Mouse (Mus musculus) adrenal gland, adult 18-20 months (tissue): ENCODE results near the gene Trp53tg5. TPM values are rescaled to one million over a fixed set of nuclear protein-coding genes. Genes with fewer than 3 reads are reported as not detected.

Experiments
- DNase-seq, 2 experiments: peaks; one replicate each; pipeline ENCODE4 v3.0.0; 2021 to 2022; ENCODE audit warnings: low spot score in 2 of 2
- total RNA-seq, 2 experiments: library from RNA; stranded (reverse); gene quantifications; 1 replicate in 1 of 2; 2 replicates in 1 of 2; pipeline ENCODE4 v1.2.3; 2021

Trp53tg5 gene
- total RNA-seq, 2 experiments from 2014 or later = not detected

DNA sequence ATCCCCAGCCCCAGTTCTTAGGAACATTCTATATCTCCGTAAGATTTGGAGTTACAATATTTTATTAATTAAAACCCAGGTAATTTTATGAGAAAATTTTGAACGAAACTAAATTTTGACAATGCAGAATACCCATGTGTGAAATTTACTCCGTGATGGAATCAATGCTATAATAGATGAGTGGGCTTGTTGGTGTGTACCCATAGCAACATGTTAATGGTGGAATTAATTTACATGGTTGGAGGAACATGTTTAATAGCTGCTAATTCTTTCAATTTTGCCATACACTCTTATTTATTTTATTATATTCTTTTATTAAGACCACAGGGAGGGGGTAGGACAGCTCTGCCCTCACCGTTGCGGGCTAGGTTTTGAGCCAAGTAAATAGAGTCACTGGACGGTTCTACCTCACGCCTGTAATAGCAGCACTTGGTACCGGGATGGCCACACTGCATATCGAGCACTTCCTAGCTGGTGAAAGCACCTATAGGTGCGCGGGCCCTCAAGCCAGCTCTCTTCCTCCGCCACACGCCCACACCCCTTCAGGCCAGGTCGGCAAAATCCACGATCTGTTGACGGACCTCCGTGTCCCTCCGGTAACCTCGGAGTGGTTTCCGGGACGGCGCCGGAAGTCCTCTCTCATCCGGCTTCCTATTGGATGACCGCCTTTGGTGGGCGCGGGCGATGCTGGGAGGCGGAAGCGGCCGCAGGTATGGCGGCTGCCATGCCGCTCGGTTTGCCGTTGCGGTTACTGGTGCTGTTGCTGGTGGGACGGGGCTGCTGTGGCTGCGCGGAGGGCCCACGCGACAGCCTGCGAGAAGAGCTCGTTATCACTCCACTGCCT lies 23.5 kb upstream of the Trp53tg5 start, which contains the start of gene Pigt:
Pigt (plus strand) TSS at position 674 of the 844 bp plus-strand sequence.
- DNase-seq = peak; percentile 80 to 82

DNA sequence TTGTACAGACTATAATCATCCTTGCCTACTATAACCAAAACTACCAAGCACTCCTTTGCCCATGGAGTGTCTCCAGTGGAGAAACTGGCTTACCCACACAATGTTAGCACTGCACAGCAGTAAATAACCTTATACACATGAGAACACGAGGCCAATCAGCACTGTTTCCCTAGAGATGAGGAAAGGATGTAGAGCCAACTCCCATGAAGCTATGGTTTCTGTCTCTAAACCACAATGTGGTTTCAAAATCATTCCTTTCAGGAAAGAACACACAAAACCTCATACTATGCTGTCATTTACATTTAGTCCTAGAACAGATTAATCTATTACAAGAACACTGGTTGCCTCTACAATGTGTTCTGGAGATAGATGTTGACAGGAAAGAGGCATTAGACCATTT lies 22.8 kb upstream of the Trp53tg5 start:
- no peak for DNase-seq

DNA sequence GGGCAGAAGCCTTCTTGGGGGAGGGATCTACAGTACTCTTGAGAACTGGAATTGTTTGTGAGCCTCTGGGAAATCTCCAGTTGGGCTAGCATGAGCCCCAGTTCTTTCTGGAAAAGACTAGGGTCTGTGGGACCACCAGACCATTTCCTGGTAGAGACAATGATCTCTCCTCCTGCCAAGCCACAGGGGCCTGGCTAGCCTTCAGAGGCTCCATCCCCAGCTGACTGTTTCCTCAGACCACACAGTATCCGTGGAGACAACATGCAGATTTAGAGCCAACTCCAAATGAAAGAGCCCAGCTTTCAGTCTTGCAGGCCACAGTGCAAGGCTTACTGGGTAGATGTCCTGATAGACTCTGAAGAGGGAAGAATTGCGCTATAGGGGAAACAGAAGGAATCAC lies 20.6 kb upstream of the Trp53tg5 start:
- DNase-seq = no peak

DNA sequence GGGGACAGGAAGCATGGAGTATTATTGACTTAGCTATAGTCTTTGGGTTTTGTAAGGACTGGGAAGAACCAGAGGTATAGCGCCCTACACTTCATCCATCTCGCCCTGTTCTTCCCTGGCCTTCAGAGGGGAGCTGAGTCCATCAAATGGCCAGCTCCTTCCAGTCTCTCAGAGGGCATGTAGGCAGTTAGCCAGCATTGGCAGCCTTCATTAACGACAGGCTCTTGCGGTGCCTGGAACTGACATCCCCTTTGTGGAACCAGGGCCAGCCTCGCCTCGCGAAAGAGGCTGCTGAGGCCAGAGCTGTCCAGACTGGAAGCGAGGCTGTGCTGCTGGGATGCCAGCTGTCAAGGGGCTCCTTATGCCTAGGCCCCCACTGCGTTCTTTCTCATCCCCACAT lies 14.3 kb upstream of the Trp53tg5 start:
- DNase-seq = no peak

DNA sequence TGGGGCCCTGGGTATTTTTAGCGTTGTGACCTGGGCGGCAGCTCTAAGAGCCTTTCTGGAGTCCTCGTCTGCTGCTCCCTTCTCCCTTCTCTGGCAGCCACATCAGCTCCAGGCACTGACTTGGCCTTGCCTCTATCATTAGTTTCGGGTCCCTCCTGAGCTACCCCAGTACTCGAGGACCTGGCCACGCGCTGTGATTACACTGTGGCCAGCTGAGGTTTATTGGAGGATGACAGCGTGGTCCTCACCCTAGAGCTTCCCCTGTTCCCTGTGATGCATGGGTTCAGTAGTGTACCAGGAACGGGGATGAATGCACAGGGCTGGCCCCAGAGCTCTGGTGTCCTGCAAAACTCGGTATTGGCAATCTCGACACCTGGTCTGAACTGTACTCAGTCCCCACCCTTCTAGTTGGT lies 13.6 kb upstream of the Trp53tg5 start:
- no peak for DNase-seq

DNA sequence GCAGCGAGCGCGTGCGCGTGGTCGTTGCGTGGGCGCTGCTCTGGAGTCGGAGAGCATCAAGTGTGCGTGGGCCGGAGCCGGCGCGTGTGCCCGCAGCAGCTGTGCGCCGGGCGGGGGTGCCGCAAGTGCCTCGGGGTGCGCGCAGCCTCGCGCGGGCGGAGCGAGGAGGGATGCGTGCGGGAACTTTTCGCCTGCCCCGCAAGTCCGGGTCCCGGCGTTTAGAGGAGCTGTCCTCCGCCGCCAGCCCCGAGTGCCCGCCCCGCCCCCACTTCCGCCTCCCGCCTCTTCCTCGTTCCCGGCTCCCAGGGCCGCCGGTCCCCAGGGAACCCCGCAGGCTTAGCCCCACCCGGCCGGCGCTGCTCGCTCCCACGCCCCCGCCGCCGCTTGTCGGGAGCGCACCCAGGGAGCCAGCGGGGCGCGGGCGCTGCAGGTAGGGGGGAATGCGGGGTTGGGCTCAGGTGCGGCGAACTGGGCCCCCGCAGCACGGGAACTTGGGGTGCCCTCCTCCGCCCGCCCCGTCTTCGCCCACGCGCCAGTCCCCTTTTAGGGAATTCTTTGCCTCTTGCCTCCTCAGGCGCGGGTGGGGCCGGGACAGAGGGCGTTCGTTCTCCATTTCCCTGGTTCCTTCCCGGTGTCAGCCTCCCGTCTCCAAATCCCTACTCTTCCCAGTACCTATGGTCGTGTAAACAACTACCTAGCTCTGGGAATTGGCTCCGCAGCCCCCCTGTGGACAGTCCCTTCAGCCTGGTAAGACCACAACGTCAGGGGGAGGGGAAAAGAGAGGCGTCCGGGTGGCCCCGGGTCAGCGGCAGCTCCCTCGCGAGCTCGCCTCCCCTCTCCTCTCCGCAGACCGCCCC lies 13.0 kb upstream of the Trp53tg5 start:
- DNase-seq = peak; percentile 52 to 73

DNA sequence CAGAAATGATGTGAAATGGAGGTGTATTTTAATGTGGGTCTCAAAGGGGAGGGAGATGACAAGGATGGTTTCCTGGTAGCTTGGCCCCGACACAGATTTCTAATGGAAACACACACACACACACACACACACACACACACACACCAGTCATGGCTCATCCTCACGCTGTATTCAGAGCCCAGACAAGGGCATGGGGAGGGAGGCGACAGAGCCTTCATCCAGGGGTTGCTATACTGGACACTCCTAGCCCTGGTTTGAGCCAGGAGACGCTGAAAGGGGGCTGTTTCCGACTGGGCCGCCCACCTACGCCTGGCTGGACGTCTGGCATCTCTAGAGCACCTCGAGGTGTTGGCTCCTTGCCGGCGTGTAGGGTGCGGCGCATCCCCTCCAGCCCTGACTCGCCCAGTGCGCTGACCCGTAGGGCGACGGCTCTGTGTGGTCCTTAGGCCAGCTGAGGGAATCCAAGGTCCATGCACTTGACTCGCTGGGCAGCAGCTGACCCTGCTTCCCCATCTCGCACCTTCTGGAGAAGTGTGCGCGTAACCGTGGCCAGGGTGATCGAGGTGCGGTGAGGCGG lies 12.2 kb upstream of the Trp53tg5 start, which contains the start of gene Dbndd2:
Dbndd2 (plus strand) TSS at position 426 of the 577 bp plus-strand sequence.
- peak in 1 of 2 experiments; percentile 49 for DNase-seq

DNA sequence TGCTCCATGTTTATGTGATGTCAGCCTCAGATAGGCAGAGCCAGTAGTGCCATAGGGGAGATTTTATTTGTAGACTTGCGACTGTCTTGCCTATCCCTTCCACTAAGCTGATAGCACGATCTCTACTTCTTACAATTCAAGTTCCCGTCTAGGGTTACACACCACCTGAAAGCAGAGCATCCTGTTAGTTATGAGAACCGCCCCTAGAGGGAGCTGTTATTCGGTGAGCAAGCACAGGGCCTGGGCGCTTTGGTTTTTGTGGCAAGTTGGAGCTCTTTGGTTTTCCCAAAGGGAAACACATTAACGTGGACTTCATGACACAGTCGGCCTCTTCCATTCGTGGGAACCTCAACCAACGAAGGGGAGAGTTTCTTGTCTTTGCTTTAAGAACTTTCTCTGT lies 3.3 kb downstream of the Trp53tg5 start:
- DNase-seq = peak in 1 of 2 experiments; percentile 50

DNA sequence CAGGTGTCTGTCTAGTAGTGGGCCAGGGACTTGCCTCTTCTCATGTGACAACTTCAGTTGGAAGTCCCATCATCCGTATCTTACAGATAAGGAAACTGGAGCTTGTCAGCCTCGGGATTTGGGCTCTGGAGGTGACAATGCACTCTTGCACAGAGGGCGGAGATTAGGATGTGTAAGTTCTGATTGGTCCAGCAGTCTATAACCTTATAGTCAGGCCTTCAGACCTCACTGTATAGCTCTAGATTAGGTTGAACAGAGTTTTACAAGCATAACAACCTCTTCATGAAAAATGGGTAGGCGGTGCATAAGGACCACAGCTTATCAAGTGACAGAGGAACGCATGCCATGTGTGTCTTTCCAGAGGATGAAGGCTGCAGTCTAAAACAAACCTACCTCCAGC lies 6.7 kb downstream of the Trp53tg5 start:
- DNase-seq = no peak

DNA sequence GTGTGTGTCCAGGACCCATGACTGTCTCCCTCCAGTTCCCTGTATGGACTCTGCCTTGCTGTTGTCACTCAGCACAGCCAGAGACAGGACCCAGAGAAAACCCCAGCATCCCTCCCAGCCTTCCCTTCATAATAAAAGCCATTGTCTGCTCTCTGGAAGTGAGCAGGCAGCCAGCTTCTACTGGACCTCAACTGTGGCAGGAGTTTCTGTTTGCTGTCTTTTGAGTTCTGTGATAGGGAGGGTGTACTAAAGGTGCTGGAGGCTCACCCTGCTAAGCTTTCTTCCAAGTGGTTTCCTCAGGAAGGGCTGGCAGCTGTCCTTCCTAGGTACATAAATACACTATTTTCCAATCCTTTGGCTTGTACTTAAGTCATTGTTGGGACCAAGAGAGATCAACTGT lies 8.4 kb downstream of the Trp53tg5 start:
- no peak for DNase-seq

DNA sequence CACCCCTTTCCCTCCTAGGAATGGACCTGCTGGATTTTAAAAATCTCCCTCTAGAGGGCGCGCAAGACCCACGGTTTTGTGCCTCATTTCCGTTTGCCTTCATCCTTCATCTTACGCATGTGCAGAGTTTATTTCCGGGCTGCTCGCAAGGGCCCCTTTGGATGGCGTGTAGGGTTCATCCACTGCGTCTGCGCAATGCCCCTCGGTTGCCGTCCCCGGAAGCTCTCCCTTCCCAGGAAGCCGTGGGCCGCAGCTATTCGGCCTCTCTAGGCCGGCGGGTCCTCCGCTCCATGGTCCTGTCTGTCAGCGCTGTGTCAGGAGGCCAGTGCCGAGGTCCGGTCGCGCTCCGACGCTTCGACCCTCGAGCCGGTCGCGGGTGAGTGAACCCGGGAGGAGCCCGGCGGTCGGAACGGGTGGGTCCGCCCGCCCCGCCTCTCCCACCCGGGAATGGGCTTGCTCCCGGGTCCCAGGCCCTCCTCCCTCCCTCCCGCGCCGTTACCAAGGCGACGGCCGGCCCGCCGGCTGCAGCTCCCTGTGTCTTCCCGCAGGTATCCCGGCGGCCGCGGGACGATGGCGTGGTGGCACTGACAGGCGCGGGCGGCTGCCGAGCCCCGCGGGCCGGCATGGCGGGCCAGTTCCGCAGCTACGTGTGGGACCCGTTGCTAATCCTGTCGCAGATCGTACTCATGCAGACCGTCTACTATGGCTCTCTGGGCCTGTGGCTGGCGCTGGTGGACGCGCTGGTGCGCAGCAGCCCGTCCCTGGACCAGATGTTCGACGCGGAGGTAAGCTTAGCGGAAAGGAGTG lies 12.6 kb downstream of the Trp53tg5 start, which contains the start of gene Gm20458:
Gm20458 (plus strand) TSS at position 223 of the 807 bp plus-strand sequence.
- peak; percentile 86 to 91 for DNase-seq

DNA sequence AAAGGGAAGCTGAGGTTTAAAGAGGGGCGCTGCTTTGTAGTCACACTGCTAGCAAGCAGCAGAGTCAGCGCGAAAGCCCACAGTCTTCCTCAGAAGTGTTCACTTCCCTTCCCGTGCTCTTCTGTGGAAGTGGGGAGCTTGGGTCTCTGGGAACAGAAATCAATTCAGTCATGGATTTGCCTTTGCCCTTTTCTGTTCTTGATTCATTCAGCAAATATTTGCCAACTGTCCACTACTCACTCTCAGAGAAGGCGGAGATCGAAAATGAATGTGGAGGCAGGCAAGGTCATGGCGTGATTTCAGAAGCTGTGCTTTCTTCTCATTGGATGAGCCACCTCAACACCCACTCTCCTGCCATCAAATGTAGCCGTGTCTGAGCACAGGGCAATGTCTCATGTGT lies 15.0 kb downstream of the Trp53tg5 start:
- DNase-seq = no peak

DNA sequence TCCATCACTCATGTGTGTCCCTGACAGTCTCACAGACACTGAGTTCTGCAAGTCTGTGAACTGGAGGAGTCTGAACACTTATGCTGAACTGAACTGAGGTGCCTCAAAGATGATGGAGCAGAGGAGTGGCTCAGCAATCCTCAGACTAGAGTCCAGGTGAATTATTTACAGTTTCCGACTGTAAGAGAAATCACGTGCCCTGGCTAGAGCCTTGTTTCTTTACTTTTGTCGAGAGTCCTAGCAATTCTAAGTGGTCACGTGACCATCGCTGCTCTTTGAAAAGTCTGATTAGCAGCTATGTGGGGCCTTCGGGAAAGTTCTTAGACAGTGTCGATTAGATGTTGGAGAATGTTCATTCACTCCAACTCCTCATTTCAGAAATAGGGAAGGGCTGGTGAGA lies 15.6 kb downstream of the Trp53tg5 start:
- no peak for DNase-seq

DNA sequence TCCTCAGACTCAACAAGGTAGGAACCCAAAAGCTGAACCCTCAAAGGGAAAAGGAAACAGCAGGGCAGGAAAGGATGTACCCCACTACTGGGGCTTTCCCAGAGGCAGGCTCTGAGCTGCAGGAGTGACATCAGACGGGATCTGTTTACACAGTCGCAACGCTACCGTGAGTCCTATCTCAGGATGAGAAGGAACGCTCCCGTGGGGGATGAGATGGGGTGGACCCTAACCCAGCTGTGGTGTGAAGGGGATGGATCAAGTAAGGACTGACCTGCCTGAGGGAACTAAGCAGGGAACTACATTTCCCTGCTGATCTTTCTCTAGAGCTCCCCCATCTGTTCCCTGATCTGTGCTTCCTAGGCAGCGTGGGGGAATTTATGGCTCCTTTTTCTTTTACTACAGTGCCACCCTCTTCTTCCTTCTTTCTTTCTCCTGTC lies 16.6 kb downstream of the Trp53tg5 start, which contains the start of gene Sys1:
Sys1 (plus strand) TSS at position 101 of the 437 bp plus-strand sequence.
- DNase-seq = no peak

DNA sequence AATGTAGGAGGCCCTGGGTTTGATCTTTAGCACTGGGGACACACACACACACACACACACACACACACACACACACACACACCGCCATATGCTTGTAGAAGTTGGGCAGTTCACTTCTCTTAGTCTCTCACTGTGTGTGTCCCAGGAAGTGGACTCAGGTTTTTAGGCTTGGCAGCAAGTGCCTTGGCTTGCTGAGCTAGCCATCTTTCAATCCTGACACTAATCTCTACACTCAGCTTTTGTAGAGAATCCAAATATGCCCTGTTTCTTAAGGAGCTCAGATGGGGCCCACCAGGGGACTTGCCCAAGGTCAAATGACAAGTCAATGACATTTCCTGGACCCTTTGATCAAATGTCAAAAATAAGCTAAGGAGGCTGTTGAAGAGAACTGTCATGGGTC lies 17.1 kb downstream of the Trp53tg5 start:
- DNase-seq = no peak

DNA sequence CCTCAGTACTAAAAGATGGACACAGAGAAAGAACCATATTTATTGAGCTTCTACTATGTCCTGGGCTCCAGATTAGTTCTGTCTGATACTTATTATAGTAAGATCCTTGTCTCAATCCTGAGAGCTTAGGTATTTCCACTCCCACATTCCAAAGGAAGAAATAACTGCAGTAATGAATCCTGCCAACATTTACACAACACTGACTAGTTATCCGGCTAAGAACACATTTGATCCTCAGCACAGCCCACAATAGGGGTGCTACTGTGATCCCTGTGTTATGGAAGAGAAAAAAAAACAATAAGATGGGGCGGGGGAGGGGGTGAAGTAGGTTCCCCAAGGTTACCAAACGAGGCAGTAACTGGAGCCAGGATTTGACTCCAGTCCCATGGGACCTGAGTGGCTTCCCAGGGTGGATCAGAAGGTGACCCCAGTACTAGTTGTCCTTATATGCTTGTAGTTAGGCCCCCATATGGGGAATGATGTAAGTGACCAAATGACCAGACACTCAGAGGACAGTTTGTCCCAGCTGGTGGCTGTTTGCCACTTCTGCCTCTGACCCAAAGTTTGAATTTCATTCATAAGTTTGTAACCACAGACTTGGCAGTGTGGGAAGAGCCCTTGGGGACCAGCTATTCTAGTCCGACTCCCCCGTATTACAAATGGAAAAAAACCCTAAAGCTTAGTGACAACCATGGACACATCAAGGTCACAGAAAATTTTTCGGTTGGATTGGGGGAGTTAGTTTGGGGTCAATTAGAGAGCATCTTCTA lies 17.9 kb downstream of the Trp53tg5 start:
- peak in 1 of 2 experiments; percentile 58 for DNase-seq

DNA sequence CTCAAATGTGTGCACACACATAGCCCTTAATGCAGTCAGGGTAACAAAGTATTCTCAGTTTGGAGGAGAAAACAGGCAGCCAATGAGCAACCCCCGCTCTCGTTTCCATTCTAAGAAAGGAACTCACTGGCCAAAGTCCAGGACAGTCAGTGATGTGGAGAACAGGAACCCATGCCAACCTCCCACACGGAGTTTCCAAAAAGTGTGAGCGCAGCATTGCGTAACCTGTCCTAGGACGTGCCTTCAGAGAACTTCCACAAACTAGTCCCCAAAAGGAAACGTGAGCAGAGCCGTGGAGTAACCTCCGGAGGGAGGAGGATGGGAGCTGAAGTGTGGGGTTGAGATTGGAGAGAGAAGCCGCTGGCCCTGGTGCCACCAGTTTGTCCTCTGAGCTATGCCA lies 18.7 kb downstream of the Trp53tg5 start:
- peak in 1 of 2 experiments; percentile 70 for DNase-seq

DNA sequence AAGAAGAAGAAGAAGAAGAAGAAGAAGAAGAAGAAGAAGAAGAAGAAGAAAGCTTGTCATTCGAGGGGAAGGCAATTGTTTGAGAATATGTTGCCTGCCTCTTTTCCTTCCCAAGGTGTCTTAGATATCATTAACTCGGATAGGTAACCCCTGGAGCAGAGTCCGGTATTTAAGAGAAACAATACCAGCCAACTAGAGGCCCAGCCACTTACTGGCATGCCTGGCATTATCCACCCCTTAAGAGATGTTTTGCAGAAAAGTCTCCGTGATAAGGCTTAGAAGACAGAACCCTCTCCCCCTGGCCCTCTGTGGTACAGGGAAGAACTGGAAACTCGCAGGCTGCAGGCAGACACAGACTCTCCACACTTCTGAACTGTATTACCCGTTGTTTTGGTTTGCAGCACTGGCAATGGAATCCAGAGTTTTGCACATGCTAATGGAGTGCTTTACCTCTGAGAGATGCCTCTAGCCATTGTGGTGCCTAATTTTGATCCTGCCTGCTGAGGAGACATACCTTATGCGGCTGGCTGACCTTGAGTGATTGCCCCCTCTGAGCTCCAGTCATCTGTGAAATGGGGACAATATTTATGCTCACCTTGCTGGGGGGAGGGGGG lies 19.5 kb downstream of the Trp53tg5 start:
- DNase-seq = no peak
